Mouse (Mus musculus) heart, postnatal 14 days (tissue): ENCODE results near the gene Rnasek. TPM values are rescaled to one million over a fixed set of nuclear protein-coding genes. Genes with fewer than 3 reads are reported as not detected.
A peak's percentile ranks its signal among the peaks of the same experiment; 100 is the strongest.

Experiments used
- DNase-seq, 2 experiments: peaks; one replicate each; pipeline ENCODE4 v3.0.0; 2021 to 2022
- intact Hi-C: fragments of 180-260 bp; cut with DNase I; formaldehyde crosslinking; loops from one replicate; pipeline ENCODE4 v1.15.1; 2025
- total RNA-seq, 2 experiments: library from RNA; stranded (reverse); gene quantifications; 2 replicates each; pipeline ENCODE4 v1.2.3; 2021

The Rnasek gene
- total RNA-seq, 2 experiments from 2014 or later, result 89.0 to 96.3 TPM

GRCm38 (mm10) chr11:70220731-70221602, 18.7 kb downstream of the Rnasek start, which contains the start of gene Slc16a13:
Gene Slc16a13, minus strand, starts transcription at chr11:70221064.
- intact Hi-C loops, result no loop called here
- peak; percentile 89 to 90 for DNase-seq

- intact Hi-C loops, result no loop called here
- no peak for DNase-seq
These were observed 19.3 kb downstream of the Rnasek start for GRCm38 (mm10) chr11:70220323-70220722.

- no peak for DNase-seq
- intact Hi-C loops, result loop anchor here (10.0 kb wide), 1 partner anchor 285 kb away; the partner anchor contains the start of gene Ybx2
These were observed 19.8 kb downstream of the Rnasek start for GRCm38 (mm10) chr11:70219873-70220272.

DNA sequence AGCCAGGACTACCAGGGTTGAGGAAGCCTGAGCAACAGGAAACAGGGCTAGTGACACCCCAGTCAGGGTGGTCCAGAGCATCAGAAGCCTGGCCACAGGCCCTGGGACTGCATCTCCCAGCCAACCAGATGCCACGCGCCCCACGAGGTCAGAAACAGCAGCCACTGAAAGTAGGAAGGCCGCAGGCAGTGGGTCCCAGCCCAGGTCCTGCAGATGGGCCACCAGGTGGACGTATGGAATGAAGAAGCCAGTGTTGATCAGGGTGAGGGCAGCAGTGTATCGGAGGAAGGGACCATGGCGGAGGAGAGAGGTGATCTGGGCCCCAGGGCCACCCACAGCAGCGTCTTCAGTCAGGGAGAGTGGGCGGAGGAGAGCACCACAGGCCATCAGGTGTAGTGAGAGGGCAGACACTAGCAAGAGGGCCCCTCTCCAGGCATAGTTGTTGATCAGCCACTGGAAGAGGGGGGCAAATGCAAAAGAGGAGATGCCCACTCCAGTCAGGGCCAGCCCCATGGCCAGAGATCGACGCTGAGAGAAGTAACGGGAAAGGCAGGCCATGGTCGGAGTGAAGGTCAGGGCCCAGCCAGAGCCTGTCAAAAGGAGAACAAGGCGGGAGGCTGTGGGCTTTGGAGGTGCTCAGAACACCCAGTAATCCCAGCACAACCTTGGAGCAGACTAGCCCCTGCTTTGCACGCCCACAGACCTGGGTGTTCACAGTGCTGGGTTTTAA, 20.7 kb downstream of the Rnasek start:
- DNase-seq, result no peak
- intact Hi-C loops, result loop anchor here (10.0 kb wide), 1 partner anchor 284 kb away; the partner anchor contains the start of gene Ybx2

GRCm38 (mm10) chr11:70218039-70218438, 21.6 kb downstream of the Rnasek start:
- no peak for DNase-seq
- intact Hi-C loops, result loop anchor here (10.0 kb wide), 1 partner anchor 283 kb away; the partner anchor contains the start of gene Ybx2

DNA sequence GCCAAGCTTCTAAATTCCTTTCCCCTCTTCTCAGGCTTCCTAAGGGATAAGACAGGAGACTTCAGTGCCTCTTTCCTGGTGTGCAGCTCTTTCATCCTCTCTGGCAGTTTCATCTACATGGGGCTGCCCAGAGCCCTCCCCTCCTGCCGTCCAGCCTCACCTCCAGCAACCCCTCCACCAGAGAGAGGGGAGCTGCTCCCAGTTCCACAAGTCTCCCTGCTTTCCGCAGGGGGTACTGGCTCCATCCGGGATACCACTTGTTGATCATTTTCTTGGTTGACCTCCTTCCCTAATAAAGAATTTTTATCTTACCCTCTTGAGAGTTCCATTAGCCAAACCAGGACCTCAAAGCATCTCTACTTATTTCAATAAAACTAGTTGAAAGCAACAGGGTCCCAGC, 23.5 kb downstream of the Rnasek start:
- DNase-seq, result no peak
- intact Hi-C loops, result loop anchor here (10.0 kb wide), 1 partner anchor 281 kb away; the partner anchor contains the start of gene Ybx2

DNA sequence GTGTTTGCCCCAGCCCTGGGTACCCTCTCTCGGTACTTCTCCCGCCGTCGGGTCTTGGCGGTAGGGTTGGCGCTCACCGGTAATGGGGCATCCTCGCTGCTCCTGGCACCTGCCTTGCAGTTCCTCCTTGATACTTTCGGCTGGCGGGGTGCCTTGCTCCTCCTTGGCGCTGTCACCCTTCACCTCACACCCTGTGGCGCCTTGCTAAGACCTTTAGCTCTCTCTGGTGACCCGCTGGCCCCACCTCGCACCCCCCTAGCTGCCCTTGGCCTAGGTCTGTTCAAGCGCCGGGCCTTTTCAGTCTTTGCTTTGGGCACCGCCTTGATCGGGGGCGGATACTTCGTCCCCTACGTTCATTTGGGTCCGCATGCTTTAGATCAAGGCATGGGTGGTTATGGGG, 24.3 kb downstream of the Rnasek start:
- intact Hi-C loops, result loop anchor here (10.0 kb wide), 1 partner anchor 280 kb away; the partner anchor contains the start of gene Ybx2
- DNase-seq, result no peak

DNA sequence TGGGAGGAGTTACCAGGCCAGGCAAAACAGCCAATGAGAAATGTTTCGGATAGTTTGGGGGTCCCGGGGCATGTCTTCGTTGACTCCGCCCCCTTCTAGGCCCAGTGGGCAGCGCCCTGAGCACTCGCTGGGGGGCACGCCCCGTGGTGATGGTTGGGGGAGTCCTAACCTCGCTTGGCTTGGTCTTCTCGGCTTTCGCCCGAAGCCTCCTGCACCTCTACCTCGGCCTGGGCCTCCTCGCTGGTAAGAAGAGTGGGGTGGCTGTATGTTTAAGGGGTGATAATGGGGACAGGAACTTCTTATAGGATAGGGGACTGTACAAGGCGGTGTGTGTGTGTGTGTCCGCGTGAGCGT, 24.8 kb downstream of the Rnasek start:
- DNase-seq, result no peak
- intact Hi-C loops, result loop anchor here (10.0 kb wide), 1 partner anchor 280 kb away; the partner anchor contains the start of gene Ybx2

DNA sequence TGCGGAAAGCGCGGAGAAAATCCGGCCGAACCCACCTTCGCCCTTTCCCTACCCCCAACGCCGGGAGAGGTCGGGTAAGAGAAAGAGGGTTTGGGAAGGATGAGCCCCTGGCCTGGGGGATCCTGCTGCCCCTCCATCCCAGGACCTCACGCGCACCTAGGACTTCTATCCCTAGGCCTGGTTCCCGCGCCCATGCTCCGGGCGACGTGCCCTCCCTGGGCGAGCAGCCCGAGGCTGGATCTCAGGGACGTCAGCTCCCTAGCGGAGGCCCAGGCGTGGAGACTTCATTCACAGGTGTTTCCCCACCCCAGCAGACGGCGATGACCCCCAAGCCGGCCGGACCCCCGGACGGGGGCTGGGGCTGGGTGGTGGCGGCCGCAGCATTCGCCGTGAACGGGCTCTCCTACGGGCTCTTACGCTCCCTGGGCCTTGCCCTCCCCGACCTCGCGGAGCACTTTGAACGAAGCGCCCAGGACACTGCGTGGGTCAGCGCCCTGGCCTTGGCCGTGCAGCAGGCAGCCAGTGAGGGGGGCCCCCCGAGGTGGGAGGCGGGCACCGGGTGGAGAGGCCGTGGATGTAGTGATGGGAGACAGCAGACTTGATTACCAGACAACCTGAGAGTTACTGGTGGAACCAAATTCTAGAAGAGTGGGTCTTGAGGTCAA, 25.3 kb downstream of the Rnasek start:
- intact Hi-C loops, result loop anchor here (10.0 kb wide), 1 partner anchor 280 kb away; the partner anchor contains the start of gene Ybx2
- DNase-seq, result peak in 1 of 2 experiments; percentile 63

DNA sequence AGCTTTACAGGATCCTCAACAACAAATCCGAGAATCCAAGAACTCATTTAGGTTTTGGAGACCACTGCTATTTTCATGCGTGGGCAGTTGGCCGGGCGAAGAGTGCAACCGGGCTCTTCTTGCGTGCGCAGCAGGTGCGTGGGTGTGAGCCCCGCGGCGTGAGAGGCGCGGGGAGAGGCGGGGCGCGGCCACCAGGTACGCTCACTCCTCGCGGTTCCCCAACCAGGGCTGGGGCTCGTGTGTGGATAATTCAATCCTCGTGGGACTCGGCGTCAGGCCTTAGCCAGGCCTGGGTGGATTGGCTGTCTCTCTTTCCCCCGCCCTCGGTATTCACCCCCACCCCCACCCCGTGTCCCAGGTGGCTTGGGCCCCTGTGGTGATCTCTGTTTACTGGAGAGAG, 25.9 kb downstream of the Rnasek start:
- intact Hi-C loops, result loop anchor here (10.0 kb wide), 1 partner anchor 279 kb away; the partner anchor contains the start of gene Ybx2
- no peak for DNase-seq

DNA sequence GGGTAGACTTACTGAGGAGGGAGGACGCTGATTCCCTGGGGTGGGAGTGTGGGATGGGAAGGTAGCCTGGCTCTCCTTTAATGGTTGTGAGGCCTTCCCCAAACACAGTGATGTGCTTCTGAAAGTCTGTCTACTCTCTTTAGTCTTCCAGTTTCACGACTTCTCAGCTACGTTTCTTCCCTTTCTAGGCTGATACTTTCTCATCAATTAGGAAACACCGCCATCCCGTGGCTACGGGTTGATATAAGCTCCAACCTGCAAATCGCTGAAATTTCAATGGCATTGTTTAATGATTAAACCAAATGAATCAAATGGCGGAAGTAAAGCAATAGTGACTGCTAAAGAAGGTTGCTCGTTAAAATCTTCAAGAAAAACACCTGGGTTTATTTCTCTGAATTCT, 26.7 kb downstream of the Rnasek start:
- intact Hi-C loops, result loop anchor here (10.0 kb wide), 1 partner anchor 278 kb away; the partner anchor contains the start of gene Ybx2
- DNase-seq, result peak; percentile 73 to 79

- intact Hi-C loops, result loop anchor here (10.0 kb wide), 1 partner anchor 278 kb away; the partner anchor contains the start of gene Ybx2
- DNase-seq, result no peak
These were observed 27.2 kb downstream of the Rnasek start, which contains the start of gene Slc16a11 for GRCm38 (mm10) chr11:70212423-70212822. Gene Slc16a11, plus strand, starts transcription at chr11:70212752.

DNA sequence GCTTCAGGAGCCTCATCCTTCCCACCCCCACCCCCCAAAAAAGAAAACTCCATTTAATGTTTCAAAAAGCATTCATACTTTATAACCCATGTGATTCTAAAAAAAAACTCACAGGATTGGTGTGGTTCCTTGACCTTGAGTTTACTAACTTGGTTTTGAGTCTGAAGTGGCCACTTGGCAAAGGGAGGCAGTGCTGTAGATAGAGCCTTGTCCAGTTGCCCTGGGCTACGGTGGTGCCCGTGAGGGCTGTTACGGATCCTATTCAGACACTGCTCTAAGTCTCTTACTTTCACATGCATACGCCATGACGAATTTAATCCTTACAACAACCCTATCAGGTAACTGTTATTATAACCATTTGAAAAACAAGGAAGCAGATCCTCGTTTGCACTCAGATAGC, 27.7 kb downstream of the Rnasek start:
- DNase-seq, result no peak
- intact Hi-C loops, result loop anchor here (10.0 kb wide), 1 partner anchor 277 kb away; the partner anchor contains the start of gene Ybx2

DNA sequence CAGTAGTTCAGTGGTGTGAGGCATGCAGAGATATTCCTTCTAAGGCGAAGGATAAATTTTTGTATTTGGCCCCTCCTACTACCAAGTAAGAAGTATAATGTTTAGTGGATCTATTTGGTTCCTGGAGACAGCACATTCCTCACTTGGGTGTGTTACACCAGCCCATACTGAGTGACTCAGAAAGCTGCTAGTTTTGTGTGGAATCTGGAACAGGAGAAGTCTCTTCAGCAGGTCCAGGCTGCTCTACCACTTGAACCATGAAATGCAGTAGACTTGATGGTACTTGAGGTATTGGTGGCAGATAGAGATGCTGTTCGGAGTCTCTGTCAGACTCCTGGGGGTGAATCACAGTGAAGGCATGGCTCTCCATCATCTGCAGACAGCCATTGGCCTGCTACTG, 29.0 kb downstream of the Rnasek start:
- intact Hi-C loops, result loop anchor here (10.0 kb wide), 1 partner anchor 276 kb away; the partner anchor contains the start of gene Ybx2
- DNase-seq, result no peak

DNA sequence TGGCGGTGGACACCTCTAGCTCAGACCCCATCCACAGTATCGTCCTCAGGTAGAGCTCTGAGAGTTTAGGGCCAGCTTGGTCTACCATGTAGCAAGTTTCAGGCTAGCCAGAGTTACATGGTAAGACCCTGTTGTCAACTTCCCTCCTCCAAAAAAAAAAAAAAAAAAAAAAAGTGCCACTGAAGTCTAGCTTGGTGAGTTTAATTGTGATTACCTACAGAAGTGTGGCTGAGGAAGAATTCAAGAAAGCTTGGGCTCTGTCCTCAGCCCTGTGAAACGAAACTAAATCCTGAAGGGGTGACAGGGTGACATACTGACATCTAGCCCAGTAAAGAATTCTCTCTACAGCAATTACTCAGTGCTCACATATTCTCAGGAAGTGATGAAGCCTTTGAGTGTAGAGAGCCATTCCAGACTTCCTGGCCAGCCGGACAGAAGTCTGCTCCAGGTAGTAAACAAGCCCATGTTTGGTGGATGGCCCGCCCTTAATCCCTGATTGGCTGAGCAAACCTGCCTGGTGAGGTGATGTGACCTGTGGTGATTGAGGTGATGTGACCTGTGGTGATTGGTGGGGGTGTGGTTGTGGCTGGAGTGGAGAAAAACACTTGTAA, 30.8 kb downstream of the Rnasek start:
- intact Hi-C loops, result no loop called here
- no peak for DNase-seq

DNA sequence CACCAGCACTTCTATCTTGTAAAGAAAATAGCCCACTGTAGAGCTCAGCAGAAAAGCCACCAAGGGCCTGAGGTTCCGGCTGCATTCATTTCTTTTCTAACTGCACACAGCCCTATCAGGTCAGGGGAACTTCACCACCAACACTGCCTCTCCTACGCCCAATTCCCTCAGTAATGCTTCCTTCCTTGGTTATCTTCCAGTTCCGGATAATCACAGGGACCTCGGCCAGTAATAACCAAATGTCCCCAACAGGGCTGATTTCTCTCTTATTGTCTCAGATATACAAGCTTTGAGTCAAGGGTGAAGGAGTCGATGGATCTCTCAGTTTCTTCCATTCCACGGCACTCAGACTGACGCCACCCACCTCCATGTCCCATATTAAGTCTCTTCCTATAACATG, 32.4 kb downstream of the Rnasek start:
- intact Hi-C loops, result no loop called here

GRCm38 (mm10) chr11:70206801-70207200, 32.8 kb downstream of the Rnasek start:
- DNase-seq, result peak in 1 of 2 experiments; percentile 25
- intact Hi-C loops, result no loop called here

More for the DNA sequence above, 32.4 kb downstream of the Rnasek start:
- DNase-seq, result peak in 1 of 2 experiments; percentile 25

- intact Hi-C loops, result loop anchor here (2.0 kb wide), 2 partner anchors 127 to 147 kb away; partner anchors contain the start of gene Asgr1
- peak; percentile 86 to 90 for DNase-seq
These were observed 38.0 kb downstream of the Rnasek start for GRCm38 (mm10) chr11:70201691-70202090.

GRCm38 (mm10) chr11:70200036-70200608, 39.5 kb downstream of the Rnasek start:
- intact Hi-C loops, result loop anchor here (2.0 kb wide), 2 partner anchors 125 to 145 kb away; partner anchors contain the start of gene Asgr1
- DNase-seq, result no peak
